Mouse (Mus musculus) large intestine, adult 2 months (tissue): ENCODE results near the gene Plin2. TPM values are rescaled to one million over a fixed set of nuclear protein-coding genes. Genes with fewer than 3 reads are reported as not detected.
"Not testable (repeated sequence)": the region's sequence is repeated elsewhere in the genome, so short reads cannot be mapped to it uniquely, and the experiment has no call there.

Experiments used
- DNase-seq: peaks from one replicate; pipeline ENCODE4 v3.0.0-alpha.2; 2012; ENCODE audit warnings: low read depth, low spot score
- whole genome bisulfite sequencing: fragments of 180-500 bp; shearing (Covaris S2); methylation state at CpG from one replicate; pipeline ENCODE4 v1.1.7; 2018; 5-methylcytosine and 5-hydroxymethylcytosine counted together
- polyA plus RNA-seq: library from polyadenylated mRNA; depleted of rRNA; stranded (reverse); fragments of >200 nt; gene quantifications from 2 replicates; pipeline ENCODE4 v1.2.3, GENCODE M21; 2012; rRNA removed

The Plin2 gene
- polyA plus RNA-seq, 1 experiment = 74.8 TPM

- DNase-seq = not testable (repeated sequence)
- WGBS = 95% methylated on average over 11 of the region's 13 CpGs
These were observed 21.5 kb downstream of the Plin2 start for GRCm38 (mm10) chr4:86648394-86648793.

GRCm38 (mm10) chr4:86637561-86637960 lies 32.3 kb downstream of the Plin2 start:
- DNase-seq = not testable (repeated sequence)
- 65% methylated on average over 9 of the region's 9 CpGs for WGBS

GRCm38 (mm10) chr4:86634873-86635272 lies 35.0 kb downstream of the Plin2 start:
- DNase-seq = not testable (repeated sequence)

GRCm38 (mm10) chr4:86634312-86634711 lies 35.5 kb downstream of the Plin2 start:
- DNase-seq = not testable (repeated sequence)

- WGBS = 14% methylated on average over 5 of the region's 5 CpGs
- not testable (repeated sequence) for DNase-seq
These were observed 37.3 kb downstream of the Plin2 start for GRCm38 (mm10) chr4:86632556-86632955.

GRCm38 (mm10) chr4:86631831-86632230 lies 38.0 kb downstream of the Plin2 start:
- DNase-seq = no peak
- 47% methylated on average over 4 of the region's 4 CpGs for WGBS

- peak; percentile 83 for DNase-seq
- WGBS = 27% methylated on average over 7 of the region's 7 CpGs
These were observed 43.4 kb downstream of the Plin2 start for GRCm38 (mm10) chr4:86626496-86626895.

- no peak for DNase-seq
- WGBS = 79% methylated on average over 5 of the region's 5 CpGs
These were observed 44.4 kb downstream of the Plin2 start for GRCm38 (mm10) chr4:86625463-86625862.

- 96% methylated on average over 1 of the region's 1 CpGs for WGBS
- not testable (repeated sequence) for DNase-seq
These were observed 47.3 kb downstream of the Plin2 start for GRCm38 (mm10) chr4:86622532-86622931.

- WGBS = 40% methylated on average over 3 of the region's 3 CpGs
- DNase-seq = no peak
These were observed 47.7 kb downstream of the Plin2 start for GRCm38 (mm10) chr4:86622116-86622515.

- DNase-seq = no peak
- WGBS = 68% methylated on average over 2 of the region's 2 CpGs
These were observed 49.4 kb downstream of the Plin2 start for GRCm38 (mm10) chr4:86620506-86620905.

GRCm38 (mm10) chr4:86612289-86612620 lies 57.6 kb downstream of the Plin2 start:
- DNase-seq = no peak
- WGBS = 30% methylated on average over 8 of the region's 8 CpGs

GRCm38 (mm10) chr4:86611524-86612288 lies 58.2 kb downstream of the Plin2 start, which contains the start of gene Haus6:
Haus6 (minus strand) TSS chr4:86612055.
- DNase-seq = peak; percentile 95
- under 1% methylated on average over 59 of the region's 59 CpGs for WGBS

Other genes with a start within 250 kb of the Plin2 start
- gene Saxo1, start 111.7 kb downstream of the Plin2 start, polyA plus RNA-seq = not detected in 2 replicates
- gene Rraga, start 94.4 kb downstream of the Plin2 start, polyA plus RNA-seq = 34.8 and 35.0 TPM in 2 replicates
- 2.6 and 2.8 TPM in 2 replicates for gene Haus6, start 58.0 kb downstream of the Plin2 start, polyA plus RNA-seq
- 3.4 and 8.1 TPM in 2 replicates for gene Dennd4c, start 78.5 kb upstream of the Plin2 start, polyA plus RNA-seq
- gene Rps6, start 187.4 kb upstream of the Plin2 start, polyA plus RNA-seq = 481 and 590 TPM in 2 replicates
- 3.8 and 7.1 TPM in 2 replicates for gene Acer2, start 204.3 kb upstream of the Plin2 start, polyA plus RNA-seq